Mouse (Mus musculus): ENCODE measurements around the gene Surf4.

Surf4 gene

DNA sequence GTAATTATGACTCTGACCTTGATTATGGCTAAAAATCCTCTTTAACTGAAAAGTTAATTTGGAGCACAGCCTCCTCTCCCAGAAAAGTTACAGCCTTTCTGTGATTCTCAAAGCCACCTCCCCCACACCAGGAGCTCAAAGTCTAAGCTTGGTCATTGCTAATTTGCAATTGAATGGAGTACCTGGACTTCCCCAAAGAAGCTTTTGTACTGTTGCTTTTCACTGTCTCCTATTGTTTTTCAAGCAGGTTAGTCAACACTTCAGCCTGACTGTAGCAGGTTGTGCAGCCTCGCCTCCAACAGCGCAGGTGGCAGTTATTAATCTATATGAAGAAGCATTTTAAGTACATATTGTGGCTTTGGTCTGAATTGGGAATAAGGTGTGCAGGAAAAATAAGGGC lies 48.2 kb downstream of the Surf4 start:
- CTCF ChIA-PET: interaction anchor here in 1 of 4 experiments (0.6 kb wide), 1 partner anchor 1786 kb away, joined by 5 read pairs; no protein-coding TSS in a partner anchor

DNA sequence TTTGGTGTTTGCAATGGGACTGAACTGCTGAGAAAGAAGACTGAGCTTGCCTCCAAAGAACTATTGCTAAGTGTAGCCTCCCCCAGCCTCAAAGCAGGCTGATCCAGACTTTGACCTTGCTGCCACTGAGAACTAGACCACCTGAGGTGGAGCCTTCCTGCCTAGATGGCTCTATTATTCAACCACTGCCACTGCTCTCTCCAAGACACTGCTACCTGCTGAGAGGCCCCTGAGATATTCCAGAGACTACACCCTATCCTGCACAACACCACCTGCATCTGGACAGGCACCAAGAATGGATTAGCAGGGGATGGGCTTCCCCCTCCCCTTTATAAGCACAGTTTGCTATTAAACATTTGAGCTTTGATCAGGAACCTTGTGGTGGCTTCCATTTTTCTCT lies 55.2 kb downstream of the Surf4 start:
- ChIA-PET CTCF (no interaction called here), POLR2A (interaction anchor here in 1 of 4 experiments (0.9 to 2.4 kb wide), 4 partner anchors 8 to 240 kb away, joined by 3 to 6 read pairs (median 4); partner anchors contain the start of gene Surf6)

More for the DNA sequence above, 48.2 kb downstream of the Surf4 start:
- POLR2A ChIA-PET: interaction anchor here (0.6 to 1.8 kb wide), 10 partner anchors 14 to 250 kb away, joined by 3 to 9 read pairs (median 5); partner anchors contain the start of gene Surf6 (in 3 of the 4)

DNA sequence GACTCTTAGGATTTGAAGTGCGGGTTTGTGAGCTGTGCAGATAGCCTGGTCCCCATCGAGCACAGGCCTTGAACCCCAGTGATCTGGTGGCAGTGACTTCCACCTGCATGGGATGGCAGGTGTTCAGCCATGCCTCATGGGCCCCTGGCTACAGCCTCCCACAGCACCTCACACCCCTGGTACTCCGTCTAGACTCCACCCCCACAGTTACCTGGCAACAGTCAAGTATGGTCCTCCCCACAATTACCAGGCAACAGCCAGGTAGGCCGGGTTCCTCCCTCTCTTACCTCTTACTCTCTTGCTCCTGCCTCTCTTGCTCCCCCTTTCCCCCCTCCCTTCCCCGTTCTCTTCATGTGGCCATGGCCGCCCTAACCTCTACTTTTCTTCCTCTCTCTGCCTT lies 63.1 kb downstream of the Surf4 start:
- ChIA-PET POLR2A (interaction anchor here in 3 of 4 experiments (0.7 to 1.6 kb wide), 3 partner anchors 24 to 235 kb away, joined by 3 to 9 read pairs (median 4); partner anchors contain the start of gene Surf6 (in 1 of the 3)), CTCF (no interaction called here)

Measured in embryonic stem cell, embryonic (primary cell).